Mouse (Mus musculus) C2C12 (cell line): ENCODE data around the gene Zbtb9.

Experiments
- CTCF ChIP-seq: IDR thresholded peaks from one replicate; pipeline ENCODE4 v1.5.1; 2011; ENCODE audit not compliant: control insufficient read depth, insufficient read depth, insufficient read length
- MAX ChIP-seq: IDR thresholded peaks from one replicate; pipeline ENCODE4 v1.6.1; 2011; ENCODE audit warnings: mild to moderate bottlenecking, control low read depth

DNA sequence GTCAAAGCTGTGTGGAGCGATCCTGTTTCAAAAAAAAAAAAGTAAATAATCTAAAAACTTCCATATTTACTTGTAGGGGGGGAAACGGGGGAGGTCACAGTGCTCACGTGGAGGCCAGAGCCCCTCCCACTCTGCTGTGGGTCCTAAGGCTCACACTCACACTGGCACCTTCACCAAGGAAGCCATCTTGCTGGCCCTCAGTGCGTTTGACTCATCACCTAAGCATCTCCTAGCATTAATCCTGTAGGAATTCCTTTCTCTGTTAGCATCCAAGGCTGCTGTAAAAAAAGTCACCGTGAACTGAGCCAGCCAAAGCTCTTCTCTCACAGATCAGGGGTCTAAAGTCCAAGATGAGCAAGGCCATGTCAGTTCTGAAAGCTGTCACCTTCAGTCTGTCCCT is 16.7 kb upstream of the Zbtb9 start:
- TF ChIP-seq CTCF (no peak), MAX (no peak)
